Mouse (Mus musculus) heart, adult 9 months (tissue): Measurements from ENCODE around the gene Syt16.
A peak's percentile ranks its signal among the peaks of the same experiment; 100 is the strongest.

Experiments
- DNase-seq, 2 experiments: peaks; one replicate each; pipeline ENCODE4 v3.0.0; 2022; ENCODE audit warnings: low spot score in 2 of 2

The Syt16 gene

DNA sequence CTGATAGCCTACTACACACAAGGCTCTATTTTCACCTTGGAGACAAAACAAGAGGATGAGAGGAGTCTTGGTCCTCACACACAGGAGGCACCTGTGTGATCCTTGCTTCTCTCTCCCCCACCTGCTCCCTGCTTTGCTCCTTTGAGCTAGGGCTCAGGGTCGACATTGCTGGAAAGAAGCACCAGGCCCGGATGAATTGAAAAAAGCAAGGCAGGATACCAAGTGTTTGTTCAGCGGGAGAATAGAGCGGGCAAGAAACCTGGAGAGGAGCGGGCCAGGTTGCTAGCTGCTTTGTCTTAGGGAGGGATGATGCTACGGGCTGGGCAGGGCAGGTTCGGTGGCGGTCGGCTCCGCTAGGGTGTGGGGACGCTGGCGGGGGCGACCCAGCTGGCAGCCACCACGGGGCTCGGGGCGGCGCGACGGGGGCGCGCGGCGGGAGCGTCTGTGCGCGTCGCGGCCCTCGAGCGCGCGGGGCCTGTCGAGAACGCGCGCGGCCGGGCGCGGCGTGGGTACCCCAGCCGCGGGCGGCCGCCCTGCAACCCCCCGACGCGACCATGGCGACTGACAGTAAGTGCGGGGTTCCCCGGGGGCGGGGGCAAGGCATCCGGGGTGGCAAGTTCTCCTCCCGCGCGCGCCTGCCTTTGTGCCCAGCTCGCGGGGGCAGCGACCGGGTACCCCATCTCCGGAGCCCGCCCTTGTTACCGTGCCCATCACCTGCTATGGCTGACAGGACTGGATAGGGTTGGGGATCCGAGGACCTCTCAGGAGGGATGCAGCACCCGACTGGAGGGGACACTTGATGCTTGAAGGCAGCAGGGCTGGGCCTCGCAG, at the start of gene Syt16:
TSS of gene Syt16 (plus strand) at position 365 of the 831 bp plus-strand sequence.
- no peak for DNase-seq

DNA sequence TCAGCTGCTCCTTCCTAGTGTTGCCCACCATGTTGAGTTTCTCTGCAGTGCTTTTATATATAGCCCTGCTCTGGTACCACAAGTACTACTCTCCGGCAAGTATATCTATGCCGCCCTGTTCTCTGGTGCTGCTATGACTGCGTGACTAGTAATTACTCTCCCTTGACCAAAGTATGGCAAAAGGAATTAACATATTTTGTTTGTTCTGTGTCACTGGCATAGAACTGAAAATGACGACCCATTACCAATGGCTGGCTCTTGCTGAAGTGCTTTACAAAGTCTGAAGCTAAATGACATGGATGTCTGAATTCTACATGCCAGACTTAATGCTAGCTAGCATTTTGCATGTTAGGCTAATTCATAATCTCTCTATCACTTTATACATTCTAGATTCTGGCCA, 49.0 kb upstream of the Syt16 start:
- DNase-seq, result no peak

DNA sequence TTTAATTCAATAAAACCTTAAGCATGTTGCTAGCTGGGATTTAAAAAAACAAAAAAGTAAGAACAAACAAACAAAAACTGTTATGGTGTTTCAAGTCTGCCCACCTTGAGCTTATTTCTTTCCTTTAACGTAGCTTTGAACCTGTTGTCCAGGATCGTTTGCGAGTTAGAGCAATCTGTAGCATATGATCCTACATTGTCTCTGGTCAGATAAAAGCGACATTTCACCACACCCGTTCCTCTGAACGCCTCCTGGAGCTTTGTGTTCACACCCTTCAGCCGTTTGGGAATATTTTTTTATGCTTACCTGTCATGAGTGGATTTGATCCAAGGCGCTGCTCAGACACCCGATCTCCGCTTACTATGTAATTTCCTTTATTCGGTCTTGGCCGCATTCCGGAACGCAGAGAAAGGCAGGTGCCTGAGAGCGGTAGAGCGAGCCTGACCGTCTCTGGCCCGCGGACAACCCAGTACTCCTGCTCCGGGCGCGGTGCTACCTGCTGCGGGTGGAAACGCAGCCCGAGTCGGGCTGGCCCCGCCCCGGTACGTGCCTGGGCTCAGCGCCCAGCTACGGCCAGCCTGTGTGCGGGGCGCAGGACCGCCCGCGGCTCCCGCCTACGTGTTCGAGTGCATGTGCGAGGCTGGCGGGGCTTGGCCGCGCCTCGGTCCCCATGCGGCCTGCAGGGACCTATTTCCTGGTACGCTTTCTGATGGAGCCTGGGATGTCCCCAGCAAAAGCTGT, 48.0 kb upstream of the Syt16 start:
- DNase-seq, result peak; percentile 38 to 41

DNA sequence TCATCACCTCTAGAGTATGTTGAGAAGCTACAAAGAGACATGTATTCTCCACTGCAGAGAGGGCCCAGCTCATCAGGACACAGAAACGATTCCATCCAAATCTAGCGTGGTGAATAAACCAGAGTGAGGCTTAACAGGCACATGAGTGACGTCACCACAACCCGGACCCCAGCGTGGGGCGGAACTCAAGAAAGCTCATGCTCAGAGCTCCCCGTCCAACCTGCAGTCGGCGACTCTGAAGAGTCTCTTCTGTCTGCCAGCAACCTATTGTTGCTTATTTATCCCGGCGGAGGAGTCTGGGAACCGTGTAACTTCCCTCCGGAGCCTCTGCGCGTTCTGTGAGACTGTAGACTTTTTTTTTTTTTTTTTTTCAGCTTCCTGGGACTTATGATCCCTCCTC, 44.6 kb upstream of the Syt16 start:
- DNase-seq, result peak in 1 of 2 experiments; percentile 23

DNA sequence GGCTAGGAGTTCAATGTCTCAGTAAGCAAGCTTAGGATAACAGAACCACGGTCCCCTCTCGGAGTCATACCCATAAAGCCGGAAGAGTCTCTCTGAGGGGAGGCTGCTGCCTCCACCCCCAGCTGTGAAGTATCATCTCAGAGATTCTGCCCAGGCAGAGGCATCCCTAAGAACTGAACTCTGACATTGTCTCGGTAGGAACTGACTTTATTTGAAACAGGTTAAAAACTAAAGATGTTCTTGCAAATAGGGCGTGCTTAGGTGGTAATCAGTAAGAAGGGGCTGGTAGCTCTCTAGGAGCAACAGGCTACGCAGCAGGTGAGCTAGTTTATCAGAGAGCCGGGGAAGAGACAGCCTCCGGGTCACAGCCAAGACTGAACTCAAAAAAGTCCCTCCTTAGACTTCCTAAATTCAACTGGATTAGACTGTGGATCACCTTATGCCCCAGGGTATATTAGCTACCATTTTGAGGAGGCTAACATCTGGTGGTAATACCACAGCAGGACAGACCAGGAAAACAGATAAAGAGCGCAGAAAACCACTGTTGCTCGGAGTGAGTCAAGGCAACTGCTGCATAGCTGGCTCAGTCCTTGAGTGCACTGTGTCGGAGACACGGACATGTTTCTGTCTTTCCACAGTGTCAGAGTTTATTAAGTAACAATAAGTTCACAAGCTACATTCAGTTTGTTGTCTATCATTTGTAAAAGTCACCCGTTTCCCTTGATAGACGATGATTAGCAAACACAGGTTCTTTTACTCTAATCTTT, 43.9 kb upstream of the Syt16 start:
- no peak for DNase-seq

DNA sequence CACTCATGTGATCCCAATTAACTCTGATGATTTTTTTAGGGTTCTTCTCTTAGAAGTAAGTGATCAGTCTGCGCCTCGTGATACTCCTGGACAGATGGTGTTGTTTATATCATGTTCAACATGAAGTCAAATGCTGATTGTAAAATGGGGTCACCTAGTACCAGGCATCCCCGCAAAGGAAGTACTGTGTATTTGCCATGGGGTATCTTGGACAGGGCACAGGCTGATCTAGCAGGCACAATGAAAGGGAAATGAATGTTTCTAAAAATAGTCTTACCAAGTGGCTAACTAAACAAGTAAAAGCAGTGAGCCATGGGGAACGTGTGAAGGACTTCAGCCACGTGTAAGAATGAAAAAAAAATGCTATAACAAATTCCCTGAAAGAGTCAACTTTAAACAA, 42.7 kb upstream of the Syt16 start:
- no peak for DNase-seq

DNA sequence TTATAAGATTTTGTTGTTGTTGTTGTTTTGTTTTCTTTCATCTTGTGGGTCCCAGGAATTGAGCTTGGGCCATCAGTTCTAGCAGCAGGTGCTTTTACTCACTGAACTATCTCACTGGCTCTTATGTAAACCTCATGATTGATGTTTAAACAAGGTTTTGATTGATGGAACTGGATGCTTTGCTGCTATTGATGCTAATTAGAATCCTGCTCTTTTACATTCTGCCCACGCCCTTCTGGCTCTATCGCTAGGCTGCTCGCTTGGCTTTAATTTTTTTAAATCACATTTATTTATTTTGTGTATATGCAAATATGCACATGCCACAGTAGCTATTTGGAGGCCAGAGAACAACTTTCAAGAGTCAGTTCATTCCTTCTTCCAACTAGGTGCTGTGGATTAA, 39.8 kb upstream of the Syt16 start:
- DNase-seq, result no peak

DNA sequence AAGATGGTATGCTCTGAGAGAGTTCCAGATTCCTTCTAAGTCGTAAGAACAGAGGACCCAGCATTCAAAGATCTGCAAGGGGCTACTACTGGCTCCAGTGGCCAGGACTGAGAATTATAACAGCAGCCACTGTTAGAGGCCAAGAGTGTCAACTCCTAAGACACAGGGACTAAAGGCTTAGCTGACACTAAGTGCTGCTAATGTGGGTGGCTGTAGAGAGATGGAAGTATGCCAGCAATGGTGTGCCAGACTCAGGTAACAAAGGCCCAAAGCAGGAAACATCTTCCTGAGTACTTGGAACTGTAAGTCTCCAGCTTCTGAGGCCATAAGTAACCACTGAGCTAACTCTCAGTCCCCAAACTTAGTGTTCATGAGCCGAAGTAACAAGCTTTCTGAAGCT, 38.6 kb upstream of the Syt16 start:
- DNase-seq, result no peak

DNA sequence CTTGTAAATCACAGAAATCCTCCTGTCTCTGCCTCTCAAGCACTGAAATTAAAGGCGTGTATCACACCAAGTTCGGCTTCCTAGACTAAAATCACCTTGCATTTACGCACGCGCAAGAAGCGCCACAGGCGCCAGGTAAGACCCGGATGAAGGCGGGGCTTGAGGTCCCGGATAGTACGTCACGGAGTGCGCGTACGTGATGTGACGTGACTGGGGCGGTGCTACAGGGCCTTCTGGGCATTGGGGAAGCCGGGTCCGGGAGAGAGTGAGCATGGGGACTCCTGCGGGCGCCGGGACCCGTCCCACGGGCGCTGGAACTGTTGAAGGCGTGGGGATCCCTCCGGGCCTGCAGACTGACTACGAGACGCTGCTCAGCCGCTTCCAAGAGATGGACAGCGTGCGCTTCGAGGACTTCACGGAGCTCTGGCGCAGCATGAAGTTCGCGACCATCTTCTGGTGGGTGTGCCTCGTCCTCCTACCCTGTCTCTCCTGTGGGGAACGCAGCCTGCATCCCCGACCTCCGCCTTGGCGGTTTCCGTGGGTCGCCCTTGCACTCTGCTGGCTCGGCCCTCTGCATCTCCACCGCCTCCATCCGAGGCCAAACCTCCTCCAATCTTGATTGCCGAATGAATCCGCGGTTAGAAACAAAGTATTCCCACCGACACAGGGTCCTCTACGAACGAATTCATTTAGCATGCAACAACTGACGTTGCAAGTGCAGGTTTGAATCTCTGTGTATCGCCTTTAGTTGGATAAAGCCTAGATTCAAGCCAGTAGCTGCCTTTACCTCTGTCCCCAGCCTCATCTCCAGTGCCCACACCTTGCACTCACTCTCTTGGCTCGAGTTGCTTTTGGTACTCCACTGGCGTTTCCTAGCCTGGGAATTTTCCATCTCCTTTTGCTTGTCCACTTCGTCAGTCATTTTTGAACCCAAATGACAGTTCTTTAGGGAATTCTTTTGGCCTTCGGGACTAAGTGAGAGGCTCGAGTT, 32.9 kb upstream of the Syt16 start, which contains the start of gene Snapc1:
TSS of gene Snapc1 (plus strand) at position 191 of the 991 bp plus-strand sequence.
- DNase-seq, result peak; percentile 96

DNA sequence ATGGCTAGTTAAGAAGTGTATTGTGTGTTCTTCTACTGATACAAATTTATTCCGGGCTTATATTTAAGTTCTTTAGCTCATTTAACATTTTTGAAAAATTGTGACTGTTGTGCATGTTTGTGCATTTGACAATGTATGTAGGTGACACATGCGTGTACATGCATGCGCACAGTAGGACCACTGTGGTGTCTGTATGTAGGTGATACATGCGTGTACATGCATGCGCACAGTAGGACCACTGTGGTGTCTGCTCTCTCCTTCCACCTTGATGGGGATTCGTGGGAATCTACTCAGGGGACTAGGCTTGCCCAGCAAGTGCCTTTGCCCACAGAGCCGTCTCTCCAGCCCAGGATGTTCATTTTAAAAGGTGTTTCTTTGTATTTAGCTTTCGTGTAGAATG, 28.3 kb upstream of the Syt16 start:
- DNase-seq, result no peak

DNA sequence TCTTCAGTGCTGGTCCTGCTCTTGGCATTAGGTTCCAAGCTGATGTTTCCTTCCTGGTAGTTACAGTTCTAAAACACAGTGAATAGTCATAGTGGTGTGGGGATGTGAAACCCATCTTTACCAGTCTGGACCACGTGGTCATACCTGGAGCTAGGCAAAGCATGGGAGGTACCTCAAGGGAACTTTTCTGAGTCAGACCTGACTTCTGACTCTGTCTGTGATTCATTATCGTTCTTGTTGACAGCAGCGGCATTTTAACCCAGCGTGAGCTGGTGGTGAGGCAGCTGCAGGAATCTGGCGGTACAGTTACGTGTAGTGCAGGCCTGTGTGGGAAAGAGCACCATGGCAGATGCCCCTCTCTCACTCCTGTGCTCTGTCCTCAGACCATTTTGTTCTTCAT, 22.9 kb upstream of the Syt16 start:
- DNase-seq, result no peak

DNA sequence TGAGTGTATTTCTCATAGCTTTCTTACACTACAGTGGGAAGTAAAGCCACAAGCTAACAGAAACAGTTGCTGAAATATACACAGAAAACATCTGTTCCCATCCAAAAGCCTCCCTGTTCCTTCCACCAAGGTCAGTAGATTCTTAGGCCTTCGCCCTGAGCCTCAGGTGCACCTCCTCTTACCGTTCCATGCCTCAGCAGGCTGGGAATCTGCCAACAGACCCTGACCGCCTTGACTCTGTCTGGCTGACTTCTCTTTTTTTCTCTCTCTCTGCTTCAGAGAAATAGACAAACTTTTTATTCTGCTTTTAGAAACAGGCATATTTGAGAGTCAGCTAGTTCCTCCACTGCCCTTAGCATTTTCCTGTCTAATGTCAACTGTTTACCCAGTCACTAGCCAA, 19.3 kb upstream of the Syt16 start:
- no peak for DNase-seq

DNA sequence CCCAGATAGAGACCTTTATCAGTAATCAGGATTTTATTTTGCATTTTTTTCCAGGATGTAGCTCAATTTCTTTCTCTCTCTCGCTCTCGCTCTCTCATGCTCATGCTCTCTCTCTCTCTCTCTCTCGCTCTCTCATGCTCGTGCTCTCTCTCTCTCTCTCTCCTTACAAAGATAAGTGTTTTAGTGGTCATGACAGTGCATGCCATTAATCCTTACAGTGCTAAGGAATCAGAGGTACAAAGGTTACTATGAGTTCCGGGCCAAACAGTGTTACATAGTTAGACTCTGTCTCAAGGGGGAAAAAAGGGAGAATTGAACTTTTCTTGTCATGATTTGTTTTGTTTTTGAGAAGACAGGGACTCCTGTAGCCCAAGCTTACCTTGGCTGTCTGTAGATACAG, 17.8 kb upstream of the Syt16 start:
- DNase-seq, result no peak

DNA sequence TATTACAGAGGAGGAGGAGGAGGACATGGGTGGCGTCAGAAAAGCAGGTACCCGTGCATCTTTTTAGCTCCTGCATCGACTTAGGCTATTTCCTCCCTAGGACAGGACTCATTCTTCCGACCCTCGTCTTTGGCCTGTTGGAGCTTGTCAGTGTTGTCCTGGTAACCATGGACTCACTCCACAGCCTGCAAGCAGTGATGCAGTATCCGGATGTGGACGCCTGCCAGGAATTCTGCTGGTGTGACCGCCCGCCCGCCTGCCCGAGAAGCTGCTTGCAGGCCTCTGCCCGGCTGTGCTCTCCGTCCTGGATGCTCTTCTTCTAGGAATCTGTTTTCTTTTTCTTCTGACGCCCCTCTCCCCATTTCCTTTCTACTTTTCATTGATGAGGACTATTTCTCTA, 14.9 kb upstream of the Syt16 start:
- peak; percentile 48 to 54 for DNase-seq

DNA sequence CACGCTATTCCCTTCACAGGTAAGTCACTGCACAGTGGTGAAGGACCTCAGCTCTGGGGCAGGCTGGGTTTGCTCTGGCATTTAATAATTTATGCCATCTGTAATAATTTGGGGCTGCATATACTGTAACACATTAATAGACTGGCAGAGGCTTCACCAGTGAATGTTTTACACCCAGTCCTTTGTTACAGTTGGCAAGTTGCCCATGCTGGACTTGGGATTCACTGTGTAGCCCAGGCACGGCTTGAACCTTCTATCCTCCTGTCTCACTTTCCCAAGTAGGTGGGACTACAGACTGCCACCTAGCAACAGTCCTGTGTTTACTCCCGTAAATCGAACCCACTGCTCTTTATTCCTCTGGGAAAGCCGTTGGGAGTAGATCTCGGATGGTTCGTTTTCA, 11.2 kb upstream of the Syt16 start:
- no peak for DNase-seq

DNA sequence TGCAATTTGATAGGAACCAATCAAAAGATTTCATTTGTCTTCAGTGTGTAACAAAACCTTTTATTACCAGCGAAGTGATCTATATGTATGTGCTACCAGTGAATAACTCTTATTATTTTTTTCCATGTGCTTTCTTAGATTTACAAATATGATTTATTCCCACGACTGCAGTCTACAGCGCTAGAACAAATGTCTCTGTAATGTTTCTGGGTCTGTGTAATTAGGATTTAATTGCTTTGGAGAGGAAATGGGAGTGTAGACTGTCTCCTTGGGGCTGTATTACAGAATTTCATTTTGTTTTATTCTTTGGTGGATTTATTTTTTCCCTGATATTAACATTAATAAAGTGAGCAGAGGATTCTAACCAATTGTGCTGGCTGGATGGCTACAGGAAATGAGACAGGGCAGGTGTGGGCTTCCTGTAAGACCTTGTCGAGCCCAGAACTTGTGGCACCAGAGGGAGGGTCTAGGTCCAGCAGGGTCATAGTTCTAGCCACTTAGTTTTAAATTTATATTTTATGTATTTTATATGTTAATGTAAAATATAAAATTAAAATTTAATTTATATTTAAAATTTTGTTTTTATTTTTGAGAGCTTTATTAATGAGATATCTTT, 9.0 kb upstream of the Syt16 start:
- DNase-seq, result no peak

DNA sequence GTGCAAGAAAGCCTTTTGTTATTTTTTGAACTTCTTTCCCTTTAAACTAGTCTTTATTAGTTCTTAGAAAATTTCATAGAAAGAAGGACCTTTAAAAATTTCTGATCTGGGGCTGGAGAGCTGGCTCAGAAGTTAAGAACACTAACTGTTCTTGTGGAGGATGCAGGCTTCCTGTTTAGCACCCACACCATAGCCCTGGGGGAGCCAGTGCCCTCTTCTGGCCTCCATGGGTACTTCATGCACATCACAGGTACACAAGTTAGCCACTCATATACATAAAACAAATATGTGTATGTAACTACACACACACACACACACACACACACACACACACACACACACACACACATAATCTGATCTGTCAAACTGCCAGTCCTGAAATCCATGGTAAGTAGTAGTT, 7.9 kb upstream of the Syt16 start:
- peak in 1 of 2 experiments; percentile 32 for DNase-seq

DNA sequence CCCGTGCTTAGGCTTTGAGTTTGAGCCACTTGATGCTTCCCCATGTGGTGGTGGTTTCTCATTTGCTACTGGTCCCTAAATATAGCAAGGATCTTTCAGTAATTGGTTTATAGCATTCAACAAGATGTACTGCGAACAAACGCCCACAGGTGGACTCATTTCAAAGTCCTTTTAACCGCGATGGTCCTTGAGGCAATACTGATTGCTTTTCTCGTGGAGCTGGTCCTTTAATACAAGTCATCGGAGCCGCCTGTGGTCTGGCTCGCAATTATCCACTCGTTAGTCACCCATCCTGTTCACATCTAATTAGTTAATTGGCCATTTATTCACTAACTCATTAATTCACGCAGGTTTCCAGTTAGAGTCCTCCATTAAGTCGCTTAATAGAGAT, 560 bp upstream of the Syt16 start:
- no peak for DNase-seq

DNA sequence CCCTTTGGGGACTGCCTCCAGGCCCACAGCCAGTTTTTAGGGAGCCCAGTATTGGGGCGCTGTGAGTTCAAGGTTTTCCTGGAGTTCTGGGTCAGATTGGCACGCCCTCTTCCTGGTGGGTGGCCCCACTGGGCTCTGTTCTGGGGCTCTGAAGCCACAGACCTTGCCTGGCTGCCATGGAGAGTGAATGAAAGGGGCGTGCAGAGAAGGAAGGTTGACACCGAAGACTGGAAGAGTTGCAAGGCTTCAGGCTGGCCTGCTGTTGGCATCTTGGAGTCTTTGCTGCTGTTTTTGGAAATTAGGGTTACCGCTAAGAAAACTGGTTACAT, 631 bp downstream of the Syt16 start:
- no peak for DNase-seq

DNA sequence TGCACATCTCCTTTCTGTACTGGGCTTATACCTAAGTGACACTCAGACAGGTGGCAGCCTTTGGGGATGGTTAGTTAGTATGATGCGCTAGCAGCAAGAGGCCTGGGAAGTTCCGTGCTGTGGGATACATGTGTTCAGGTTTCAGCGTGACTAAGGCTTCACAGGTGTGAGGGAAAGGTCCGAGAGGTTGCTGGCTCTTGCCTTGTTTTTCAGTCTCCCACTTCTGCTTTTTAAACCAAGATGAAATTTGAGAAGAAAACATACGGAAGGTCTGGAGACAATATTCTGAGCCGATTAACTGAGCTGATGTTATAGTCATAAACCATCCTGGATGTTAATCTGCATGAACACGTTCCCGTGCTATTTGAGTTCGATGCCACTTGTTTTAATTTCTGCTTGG, 5.0 kb downstream of the Syt16 start:
- DNase-seq, result no peak

DNA sequence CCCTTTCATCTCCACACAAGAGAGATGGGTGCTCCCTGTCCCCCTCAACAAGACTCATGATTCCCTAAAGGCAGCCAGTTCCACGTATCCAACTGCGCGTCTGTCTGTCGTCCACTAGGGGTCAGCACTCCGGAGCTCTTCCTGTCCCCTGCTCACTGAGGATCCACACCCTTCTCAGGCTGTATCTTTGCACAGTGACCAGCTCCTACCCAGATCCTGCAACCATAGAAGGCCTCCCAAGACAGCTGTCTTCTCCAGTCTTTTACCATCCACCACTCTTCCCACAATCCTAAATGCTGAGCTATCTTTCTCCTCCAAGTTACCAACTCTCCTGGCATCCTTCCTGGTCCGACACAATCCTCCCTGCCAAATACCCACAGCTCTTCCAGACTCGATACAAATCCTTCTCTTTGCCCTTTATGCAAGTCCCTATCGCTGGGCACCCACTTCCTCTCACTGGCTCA, 12.0 kb downstream of the Syt16 start:
- DNase-seq, result no peak
